Comparison of ENCODE assay signal across 8 mouse cellular contexts in the genomic region with DNA sequence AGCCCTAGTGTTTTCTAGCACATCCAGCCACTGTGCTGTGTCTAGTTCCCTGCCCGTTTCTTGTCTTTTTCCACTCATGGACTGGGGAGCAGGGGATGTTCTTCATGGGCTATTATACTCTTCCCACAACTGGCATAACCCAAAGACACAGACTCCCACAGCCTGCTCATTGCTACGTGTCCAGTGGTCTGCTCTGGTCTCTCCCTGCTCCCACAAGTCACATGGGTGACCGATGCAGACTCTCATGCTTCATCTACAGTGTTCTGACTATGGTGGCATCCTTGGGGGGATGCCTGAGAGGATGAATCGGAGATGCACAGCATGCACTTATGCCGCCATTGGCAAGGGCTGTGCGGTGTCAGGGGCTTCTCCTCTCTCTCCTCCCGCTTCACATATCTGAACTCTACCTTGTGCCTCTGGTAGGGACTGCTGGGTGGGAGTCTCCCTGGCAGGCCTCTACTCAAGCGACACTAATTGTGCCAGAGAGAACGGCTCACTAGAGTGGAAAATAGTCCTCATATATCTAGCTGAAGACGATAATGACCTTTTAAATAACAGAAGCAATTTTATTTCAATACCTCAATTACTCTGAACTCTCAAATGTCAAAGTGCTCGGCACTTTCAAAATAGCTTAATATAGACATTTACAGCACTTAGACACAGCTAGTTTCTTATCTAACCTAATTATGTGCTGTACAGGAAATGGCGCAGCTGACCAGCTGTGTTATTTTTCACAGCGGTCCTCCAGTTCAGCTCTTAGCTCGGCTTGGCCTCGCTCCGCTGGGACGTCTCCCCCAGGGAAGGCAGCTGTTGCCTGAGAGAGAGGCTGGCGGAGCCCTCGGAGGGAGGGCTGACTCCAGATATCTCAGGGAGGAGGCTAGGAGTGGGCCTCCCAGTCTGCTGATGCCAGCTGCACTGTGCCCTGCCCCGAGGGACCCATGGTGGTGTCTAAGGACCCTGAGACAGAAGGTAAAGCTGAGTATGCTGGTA. TPM values are rescaled to one million over a fixed set of nuclear protein-coding genes. Genes with fewer than 3 reads are reported as not detected.
A peak's percentile ranks its signal among the peaks of the same experiment; 100 is the strongest.
DNase-seq lines count a peak whose midpoint lies in the region.

No protein-coding gene starts in this region.

- peaks cover 21% of the 10 kb centered on the region for H3K4me1 ChIP-seq in embryonic facial prominence, embryonic 10.5 days

- H3K27me3 ChIP-seq in embryonic facial prominence, embryonic 10.5 days (replicated peaks; ENCODE audit: low read depth, poor library complexity, severe bottlenecking) = 0 out of 2 replicates have a peak, but pooled peaks cover 3% of the 10 kb centered on the region

- DNase-seq in adrenal gland, postnatal 14 days = peak; percentile 36
- DNase-seq in embryonic facial prominence, embryonic 10.5 days (ENCODE audit: low spot score) = peak; percentile 58
- DNase-seq in heart, adult 9 months (ENCODE audit: low spot score in 2 of 2) = peak; percentile 69 to 74
- peak; percentile 22 for DNase-seq in kidney, adult 18-20 months
- DNase-seq in lung, postnatal 25 days (ENCODE audit: low spot score) = peak; percentile 59
- DNase-seq in testis, postnatal 14 days (ENCODE audit: low spot score) = peak; percentile 25
- DNase-seq in cerebellum, adult 18-20 months = no peak
- DNase-seq in yolk sac, embryonic 10.5 days (ENCODE audit: low spot score) = no peak

- H3K27ac ChIP-seq in embryonic facial prominence, embryonic 10.5 days (replicated peaks) = no peak overlapping the region; the same call in 1 of the 2 replicates

- 0 out of 2 replicates have a peak overlapping the region, but pooled peaks have one; percentile 5 for H3K4me3 ChIP-seq in embryonic facial prominence, embryonic 10.5 days

- H3K9me3 ChIP-seq in embryonic facial prominence, embryonic 10.5 days = no peaks in the 10 kb centered on the region

- WGBS in embryonic facial prominence, embryonic 10.5 days = 58% methylated on average over 20 of the region's 20 CpGs

- no peaks in the 10 kb centered on the region for H3K36me3 ChIP-seq in embryonic facial prominence, embryonic 10.5 days (replicated peaks)

RNA-seq across cellular contexts. Expression of a gene that starts 40.6 kb away (rescaled TPM):
- 0.48 and 0.60 TPM in 2 replicates for total RNA-seq in adrenal gland, postnatal 14 days (2021)
- polyA plus RNA-seq in embryonic facial prominence, embryonic 10.5 days (2016; fragmentation: Nextera tagmentation; extraction: Ambion mirVana) = 0.54 and 0.62 TPM in 2 replicates

Comparison
In these comparisons a context has a peak if more than half of its experiments do, and no peak if none do; other contexts are left out.
1. DNase-seq: peak in adrenal gland, postnatal 14 days (single experiment), embryonic facial prominence, embryonic 10.5 days (single experiment), heart, adult 9 months (2 of 2), kidney, adult 18-20 months (single experiment), lung, postnatal 25 days (single experiment) and testis, postnatal 14 days (single experiment); none in cerebellum, adult 18-20 months (0 of 2) and yolk sac, embryonic 10.5 days (single experiment).